Mouse (Mus musculus) thymus, adult 18-20 months (tissue): ENCODE results near the gene Nfx1.

Experiments
- DNase-seq, 2 experiments: peaks; one replicate each; pipeline ENCODE4 v3.0.0; 2022; ENCODE audit warnings: mixed read lengths in 2 of 2

Gene Nfx1

DNA sequence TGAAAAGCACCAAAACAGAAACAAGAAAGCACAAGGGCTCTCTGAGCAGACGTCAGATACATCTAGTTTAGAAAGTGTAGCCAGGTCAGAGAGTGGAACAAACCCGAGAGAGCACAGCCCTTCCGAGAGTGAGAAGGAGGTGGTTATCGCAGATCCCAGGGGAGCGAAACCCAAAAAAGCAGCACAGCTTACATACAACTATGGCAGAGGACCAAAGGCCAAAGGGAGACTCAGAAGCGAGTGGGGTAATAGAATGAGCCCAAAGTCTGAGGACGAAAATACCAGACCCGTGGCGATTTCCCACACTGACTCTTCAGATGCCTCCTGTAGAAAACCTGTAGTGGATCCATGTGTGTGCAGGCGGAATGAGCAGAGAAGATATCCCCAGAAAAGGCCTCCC, 5.9 kb downstream of the Nfx1 start:
- DNase-seq, result no peak

GRCm38 (mm10) chr4:40979430-40979829, 8.7 kb downstream of the Nfx1 start:
- no peak for DNase-seq

- no peak for DNase-seq
These were observed 11.8 kb downstream of the Nfx1 start for GRCm38 (mm10) chr4:40982486-40982885.

DNA sequence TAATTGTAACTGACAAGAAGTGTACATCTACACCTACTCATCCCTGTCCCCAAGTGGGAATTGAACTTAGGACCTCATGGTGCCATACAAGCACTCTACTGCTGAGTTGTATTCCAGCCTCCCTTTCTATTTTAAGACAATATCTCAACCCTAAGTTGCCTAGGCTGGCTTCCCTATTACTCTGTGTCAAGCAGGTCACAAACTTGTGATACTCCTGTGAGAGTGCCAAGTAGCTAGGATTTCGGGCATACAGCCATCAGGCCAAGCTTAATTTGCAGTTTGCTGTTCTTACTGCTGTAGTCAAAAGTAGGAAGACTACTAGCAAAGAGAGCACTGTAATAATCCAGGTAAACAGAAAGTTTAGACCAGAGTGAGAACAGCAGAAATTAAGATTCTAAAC, 13.0 kb downstream of the Nfx1 start:
- DNase-seq, result no peak

- no peak for DNase-seq
These were observed 18.9 kb downstream of the Nfx1 start for GRCm38 (mm10) chr4:40989633-40990032.

- no peak for DNase-seq
These were observed 25.6 kb downstream of the Nfx1 start for GRCm38 (mm10) chr4:40996302-40996701.

- DNase-seq, result no peak
These were observed 27.2 kb downstream of the Nfx1 start for GRCm38 (mm10) chr4:40997916-40998315.

DNA sequence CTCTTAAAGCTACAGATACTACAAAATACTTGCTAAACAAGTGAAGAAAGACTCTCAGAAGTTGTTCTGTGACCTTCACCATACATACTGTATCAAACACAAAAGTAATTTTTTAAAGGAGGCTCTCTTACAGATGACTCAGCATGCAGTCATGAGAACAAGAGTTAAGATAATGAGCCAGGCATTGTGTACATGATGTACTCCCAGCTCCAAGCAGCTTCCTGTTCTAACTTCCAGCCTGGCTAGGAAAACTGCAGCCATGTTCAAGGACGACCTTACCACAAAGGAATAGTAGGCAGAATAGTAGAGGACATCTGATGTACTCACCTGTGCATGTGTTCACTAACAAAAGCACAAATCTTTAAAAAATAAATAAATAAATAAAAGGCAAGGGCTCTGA, 29.6 kb downstream of the Nfx1 start:
- no peak for DNase-seq

DNA sequence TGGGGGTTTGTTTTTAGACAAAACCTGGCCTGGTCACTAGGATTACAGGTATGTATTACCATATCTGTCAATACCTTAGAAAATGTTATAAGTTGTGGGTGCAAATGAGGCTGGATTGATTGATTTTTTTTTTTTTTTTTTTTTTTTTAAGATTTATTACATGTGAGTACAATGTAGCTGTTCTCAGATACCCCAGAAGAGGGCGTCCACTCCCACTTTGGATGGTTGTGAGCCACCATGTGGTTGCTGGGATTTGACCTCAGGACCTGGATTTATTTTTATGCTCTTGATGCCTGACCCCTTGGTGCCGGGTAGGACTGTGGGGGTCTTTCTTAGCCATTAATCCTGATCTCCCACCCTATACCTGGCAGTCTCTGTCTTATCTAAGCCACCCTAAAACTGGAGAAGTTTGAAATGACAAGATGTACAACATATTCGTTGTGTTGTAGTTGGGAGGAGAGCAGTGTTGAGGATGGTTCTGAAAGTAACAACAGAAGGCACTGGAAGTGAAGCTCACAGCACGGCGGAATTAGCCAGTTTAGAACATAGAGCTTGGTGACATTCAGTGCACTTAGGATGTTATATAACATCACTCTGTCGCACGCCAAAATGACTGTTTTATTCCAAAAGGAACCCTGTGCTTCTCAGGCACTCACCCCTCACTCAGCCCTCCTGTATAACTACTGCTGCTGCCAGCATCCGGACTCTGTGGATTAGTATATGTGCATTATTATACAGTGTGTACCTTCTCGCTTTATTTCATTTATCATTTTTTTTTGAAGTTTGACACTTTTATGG, 30.3 kb downstream of the Nfx1 start:
- no peak for DNase-seq

DNA sequence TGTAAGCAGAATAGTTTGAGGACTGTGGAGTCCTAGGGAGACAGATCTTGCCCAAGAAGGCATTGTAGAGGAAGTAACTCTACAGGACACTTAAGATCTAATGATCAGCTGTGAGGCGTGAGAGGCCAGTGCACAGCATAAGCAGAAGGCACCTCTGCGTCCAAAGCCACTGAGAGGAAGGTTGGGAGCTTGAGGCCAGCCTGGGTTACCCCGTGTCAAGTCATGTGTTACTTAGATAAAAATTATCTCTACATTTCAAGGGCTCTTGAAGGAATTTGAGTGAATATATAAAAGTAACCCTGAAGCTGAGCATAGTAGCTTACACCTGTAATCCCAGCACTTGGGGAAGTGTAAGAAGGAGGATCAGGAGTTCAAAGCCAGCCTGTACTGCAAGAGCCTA, 42.6 kb downstream of the Nfx1 start:
- DNase-seq, result no peak

- no peak for DNase-seq
These were observed 45.1 kb downstream of the Nfx1 start for GRCm38 (mm10) chr4:41015798-41016197.

- no peak for DNase-seq
These were observed 50.4 kb downstream of the Nfx1 start for GRCm38 (mm10) chr4:41021094-41021493.

- DNase-seq, result no peak
These were observed 55.5 kb downstream of the Nfx1 start for GRCm38 (mm10) chr4:41026086-41026787.

DNA sequence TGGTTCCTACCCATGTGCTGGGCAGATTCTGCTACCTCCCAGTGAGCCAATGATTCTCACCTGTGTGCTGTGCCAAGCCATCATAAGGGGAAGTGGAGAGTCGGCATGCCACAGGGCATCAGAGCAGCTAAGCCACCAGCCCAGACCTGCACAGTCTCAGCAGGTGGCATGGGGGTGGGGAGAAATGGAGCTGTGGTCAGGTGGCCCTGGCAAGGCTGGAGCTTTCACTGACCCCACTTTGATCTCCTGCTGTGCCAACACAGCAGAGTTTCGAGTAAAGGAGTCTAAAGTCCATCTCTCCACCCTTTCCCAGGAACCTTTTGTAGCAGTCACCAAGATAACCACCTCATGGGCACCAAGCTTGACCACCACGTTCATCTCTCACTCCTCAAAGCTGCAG, 57.2 kb downstream of the Nfx1 start:
- no peak for DNase-seq

GRCm38 (mm10) chr4:41028272-41028671, 57.6 kb downstream of the Nfx1 start:
- DNase-seq, result no peak

DNA sequence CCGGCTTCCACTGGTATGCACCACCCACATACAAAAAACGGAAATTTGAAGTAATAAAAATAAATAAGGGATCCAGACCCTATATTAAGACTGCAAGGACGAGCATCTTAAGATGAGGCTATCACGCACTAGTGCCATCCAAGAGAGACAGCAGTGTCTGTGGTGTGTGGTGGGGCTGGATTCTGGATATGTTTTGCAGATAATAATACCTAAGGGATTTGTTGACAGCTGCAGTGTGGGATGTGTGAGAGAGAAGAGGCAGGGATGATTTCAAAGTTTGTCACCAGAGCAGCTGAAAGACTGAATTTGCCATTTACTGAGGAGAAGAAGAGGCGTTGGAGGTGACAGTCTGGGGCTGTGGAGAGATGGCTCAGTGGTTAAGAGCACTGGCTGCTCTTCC, 58.7 kb downstream of the Nfx1 start:
- DNase-seq, result no peak

GRCm38 (mm10) chr4:41031242-41031641, 60.5 kb downstream of the Nfx1 start:
- DNase-seq, result no peak

GRCm38 (mm10) chr4:41037942-41038341, 67.2 kb downstream of the Nfx1 start:
- no peak for DNase-seq

DNA sequence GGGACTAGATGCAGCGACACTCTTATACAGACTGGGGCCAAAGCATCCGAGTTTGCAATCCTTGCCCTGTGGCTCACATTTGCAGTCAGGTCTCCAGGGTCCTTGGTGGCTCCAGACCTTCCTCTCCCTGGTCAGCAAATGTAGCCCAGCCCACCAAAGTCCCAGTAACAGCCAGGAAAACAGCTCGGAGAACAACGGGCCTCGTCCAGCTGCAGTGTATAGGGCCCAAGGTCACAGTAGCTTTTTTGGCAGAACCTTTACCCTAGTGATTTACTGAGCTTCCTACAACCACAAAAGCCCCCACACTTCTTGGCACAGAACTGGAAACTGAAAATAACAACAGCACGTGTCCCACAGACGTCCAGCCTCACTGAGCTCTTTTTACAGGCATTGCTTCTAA, 70.3 kb downstream of the Nfx1 start:
- no peak for DNase-seq

DNA sequence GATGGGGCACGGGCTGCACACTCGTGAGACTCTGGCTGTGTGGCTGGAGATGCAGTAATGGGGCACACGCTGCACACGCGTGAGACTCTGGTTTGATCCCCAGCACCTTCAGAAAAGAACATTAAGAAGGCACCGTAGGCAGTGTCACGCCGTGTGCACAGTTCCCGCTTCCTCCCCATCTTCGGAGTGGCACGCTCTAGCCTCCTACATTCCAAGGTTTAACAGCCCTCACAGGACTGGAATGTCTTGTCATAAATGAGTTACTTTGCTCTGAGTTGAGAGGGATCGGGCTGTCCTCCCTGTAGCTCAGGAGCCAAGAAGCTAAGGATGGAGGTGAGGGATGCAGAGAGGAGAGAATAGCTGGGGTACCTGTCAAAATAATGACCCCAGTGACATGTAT, 72.2 kb downstream of the Nfx1 start:
- DNase-seq, result no peak

- DNase-seq, result no peak
These were observed 73.3 kb downstream of the Nfx1 start for GRCm38 (mm10) chr4:41043961-41044360.

- no peak for DNase-seq
These were observed 74.6 kb downstream of the Nfx1 start for GRCm38 (mm10) chr4:41045288-41045687.

GRCm38 (mm10) chr4:41046254-41046795, 75.6 kb downstream of the Nfx1 start:
- no peak for DNase-seq
